Mouse (Mus musculus) liver, postnatal 0 days (tissue): Measurements from ENCODE around the gene Gm13199.

Experiments used
- CTCF ChIP-seq: sonication (generic); IDR thresholded peaks from 2 replicates; pipeline ENCODE4 v1.5.1; 2016; ENCODE audit warnings: antibody characterized with exemption, low read depth
- EP300 ChIP-seq: IDR thresholded peaks from 2 replicates; pipeline ENCODE4 v1.6.1; 2016; ENCODE audit warnings: antibody characterized with exemption, low read depth, mild to moderate bottlenecking

DNA sequence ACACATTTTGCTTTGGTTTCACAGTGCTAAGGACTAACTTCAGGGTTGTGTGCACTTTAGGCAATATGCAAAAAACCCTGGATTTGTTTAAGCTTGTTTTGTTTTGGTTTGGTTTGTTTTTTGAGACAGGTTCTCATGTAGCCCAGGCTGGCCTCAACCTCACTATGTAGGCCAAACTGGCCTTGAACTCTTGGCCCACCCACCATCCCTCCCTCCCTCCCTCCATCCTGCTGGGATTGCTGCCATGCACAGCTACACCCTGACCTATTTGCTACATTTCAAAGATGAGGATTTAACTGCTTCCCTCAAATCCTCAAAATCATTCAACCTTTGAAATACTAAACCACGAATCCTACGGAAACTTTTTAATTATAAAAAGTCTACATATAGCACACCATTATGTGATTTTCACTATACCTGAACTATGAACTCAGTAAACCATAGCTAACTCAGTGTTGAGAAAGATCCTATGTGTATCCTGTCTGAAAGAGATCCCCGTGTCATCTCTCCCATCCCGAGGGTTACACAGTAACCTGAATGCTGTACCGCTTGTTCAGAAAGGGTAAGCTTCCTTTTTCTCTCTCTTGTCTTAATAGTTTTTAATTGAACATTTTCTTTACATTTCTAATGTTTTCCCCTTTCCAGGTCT is 37.3 kb downstream of the Gm13199 start:
- no peak for TF ChIP-seq CTCF
- TF ChIP-seq EP300: no peak
